Mouse (Mus musculus) monocyte, adult 5-6 weeks (primary cell): ENCODE data around the gene Scfd2. TPM values are rescaled to one million over a fixed set of nuclear protein-coding genes. Genes with fewer than 3 reads are reported as not detected.

Experiments
- ATAC-seq: fragments of 153-309, 156-312 bp; replicated peaks from 2 replicates; pipeline ENCODE4 v1.8.0; 2017; ENCODE audit warnings: mild to moderate bottlenecking; ENCODE audit not compliant: low TSS enrichment, insufficient number of reproducible peaks, severe bottlenecking, poor library complexity, low FRiP score
- total RNA-seq: library from RNA; stranded (forward); fragments of 200-1000, 200-491, 200-594 nt; gene quantifications from 3 replicates; pipeline ENCODE4 v1.2.3, GENCODE M21; 2017

Scfd2 gene
- total RNA-seq, 1 experiment from 2014 or later, result 15.9 TPM

DNA sequence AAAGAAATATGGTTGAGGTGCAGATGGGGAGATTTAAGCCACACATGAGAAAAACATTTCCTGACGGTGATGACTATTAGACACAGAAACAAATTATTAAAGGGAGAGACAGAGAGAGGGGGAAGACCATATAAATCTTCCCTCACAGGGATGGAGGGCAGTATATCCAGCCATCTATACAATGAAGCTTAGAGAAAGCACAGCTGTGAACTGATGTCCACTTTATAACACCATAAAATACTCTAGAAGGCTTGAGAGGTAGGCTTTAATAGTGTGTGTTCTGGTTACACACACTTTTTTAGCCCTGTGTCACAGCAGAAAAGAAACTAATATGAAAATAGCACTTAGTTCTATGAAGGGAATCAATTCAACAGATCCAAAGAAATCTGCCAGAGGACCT is 61.9 kb downstream of the Scfd2 start:
- ATAC-seq, result no peak

DNA sequence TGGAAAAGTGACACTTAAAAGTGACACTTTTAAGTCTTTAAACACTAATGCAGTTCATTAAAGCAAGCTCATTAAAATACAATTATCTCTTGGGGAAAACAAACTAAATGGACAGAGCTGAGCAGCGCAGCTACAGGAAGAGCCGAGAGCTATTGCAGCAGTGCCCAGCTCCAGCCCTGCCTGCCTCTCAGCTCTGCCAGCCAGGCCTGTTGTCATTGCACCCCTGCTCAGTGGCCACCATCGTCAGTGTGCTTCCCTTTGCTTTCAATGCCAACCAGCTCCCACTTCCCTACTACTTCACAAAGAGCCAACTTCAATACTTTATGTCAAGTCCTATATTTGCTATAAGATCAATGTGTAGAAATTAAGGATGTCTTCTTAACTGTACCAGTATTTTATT is 63.8 kb downstream of the Scfd2 start:
- ATAC-seq, result no peak

DNA sequence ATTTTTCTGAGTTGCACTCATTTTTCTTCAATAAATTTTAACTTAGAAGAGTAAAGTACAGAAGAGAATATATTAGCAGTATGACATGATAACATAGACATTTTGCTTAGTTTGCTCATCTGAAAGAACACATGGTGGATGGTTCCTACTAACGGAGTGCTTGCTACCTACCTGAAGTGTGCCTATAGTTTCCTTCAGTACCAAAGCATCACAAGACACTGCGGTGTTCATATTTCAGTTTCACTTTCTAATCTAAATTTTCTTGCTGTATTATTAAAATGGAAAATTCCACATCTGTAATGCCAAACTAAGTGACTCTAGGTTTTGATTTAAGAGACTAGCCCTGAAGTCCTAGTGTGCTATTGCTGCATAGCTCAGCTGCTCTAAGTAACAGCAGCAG is 74.8 kb downstream of the Scfd2 start:
- ATAC-seq, result no peak

DNA sequence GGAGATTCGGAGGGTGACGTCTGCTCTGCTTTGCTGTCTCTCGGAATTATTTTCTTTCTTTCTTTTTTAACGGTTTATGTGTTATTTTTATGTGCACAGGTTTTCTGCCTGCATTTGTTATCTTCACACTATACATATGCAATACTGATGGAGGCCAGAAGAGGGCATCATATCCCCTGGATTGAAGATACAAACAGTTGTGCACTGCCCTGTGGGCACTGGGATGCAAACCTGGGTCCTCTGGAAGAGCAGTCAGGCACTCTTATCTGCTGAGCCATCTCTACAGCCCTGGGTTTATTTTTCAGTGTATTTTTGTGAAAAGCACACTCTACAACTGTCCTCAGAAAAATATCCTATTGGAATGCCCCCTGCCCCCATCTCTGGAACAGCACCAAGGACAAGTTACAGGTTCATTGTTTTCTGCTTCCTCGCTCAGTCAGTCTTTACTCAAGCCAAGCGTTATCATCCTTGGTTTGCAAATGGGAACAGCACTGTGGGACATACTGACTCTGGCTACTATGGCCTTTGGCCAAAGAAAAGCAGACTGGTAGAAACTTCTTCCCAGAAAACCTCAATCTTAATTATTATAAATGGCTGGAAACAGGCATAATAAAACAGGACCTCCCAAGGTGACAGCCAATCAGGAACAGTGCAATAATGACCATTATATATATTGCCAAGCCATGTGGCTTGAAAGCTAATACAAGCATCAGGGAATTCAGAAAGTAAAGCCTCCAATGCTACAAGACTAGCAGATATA is 75.9 kb downstream of the Scfd2 start:
- ATAC-seq, result no peak

DNA sequence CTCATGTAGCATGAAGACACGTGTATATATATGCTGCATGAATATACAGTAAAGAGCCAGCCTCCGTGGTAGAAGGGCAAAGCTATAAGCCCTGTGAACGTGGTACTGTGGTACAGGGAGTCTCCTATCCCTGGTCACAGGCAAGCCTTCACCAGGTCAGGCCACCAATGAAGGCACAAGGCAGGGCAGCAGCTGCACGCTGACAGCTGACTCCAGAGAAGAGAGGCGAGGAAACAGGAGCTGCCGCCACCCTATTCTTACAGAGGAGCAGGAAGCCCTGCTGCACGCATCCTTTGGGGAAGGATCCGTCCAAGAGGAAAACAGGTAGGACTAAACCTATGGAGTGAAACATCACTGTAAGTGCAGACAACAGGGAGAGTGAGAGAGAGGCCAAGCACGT is 76.5 kb downstream of the Scfd2 start:
- ATAC-seq, result no peak

DNA sequence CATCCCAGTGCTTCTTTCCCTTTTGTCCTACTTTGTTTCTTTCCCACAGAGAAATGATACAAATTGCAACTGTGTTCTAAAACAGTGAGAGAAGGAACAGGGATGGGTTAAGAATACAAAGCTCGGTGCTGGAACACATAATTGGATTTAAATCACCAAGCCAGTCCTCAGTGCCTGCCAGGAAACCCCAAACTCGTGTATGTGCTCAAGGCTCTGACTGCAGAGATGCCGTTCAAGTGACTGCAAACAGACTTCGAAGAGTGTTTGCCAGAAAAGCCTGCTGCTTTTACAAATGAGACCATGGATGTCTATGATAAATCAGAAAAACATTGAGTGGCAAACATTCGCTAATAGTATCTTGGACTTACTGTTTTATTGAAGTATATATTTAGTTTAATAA is 80.6 kb downstream of the Scfd2 start:
- no peak for ATAC-seq

DNA sequence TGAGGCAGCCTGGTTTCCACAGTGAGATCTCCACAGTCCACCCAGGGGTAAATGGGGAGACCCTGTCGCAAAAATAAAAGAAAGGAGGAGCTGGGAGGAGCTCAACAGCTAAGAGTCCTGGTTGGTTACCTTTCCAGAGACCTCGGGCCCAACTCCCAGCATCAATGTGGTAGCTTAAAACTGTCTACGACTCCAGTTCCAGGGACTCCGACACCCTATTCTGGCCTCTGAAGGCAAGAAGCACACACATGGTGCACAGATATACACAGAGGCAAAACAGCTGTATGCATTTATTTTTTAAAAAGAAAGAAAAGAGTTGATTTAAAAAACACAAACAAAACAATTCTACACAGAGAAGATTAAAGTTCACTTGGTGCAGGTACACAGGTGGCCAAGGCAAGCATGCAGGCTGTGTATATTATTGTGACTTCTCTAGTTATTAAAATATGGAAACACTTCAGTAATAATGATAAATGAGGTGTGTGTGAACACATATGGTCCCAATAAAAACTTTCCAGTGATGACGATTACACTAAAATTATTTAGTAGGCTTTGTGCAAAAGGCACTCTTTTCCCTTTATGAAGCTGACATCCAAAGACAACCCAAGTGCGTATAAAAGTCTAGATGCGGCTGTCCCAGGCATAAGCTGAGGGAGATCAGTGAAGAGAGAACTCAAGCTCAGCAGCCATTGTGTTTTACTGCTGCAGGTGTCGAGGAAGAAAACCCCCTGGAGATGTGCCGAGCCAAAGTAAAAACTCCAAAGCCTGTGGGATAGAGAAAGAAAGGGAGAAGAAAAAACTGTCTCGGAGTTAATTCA is 83.8 kb downstream of the Scfd2 start:
- ATAC-seq, result no peak

DNA sequence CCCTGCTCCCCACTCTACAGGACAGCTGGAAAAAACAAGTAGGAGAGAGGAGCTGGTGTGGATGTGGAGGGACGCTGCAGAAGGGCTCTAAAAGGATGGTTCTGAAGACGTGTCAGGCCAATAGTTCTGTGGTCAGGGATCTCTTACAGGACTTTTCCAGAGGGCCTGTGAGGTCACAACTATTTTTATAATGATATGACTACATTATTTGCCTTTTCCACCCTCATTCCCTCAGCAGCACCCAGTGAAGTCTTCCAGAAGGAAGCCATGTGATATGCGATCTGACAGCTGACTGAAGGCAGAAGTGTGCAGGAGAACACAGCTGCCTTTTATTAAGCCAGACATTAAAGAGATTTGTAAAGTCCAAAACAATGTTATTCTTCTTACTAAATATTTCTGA is 85.7 kb downstream of the Scfd2 start:
- ATAC-seq, result no peak

DNA sequence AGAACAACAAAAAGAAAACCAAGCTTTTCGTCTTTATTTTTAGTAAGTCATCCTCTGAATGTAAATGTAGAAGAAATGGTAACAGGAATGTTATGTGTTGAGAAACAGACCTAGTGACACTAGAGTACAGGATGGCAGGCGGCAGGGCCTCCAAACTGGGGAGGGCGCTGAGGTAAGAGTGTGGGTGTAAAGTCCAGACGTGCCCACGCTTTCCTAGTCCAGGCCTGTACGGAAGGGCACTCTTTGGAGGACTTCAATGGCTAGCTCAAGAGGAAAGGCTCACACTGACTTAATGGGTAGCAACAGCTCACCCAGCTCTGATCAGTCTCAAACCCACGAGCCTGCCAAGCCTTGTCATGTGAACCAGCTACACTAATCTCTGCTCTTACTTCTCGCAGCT is 93.2 kb downstream of the Scfd2 start:
- ATAC-seq, result no peak

DNA sequence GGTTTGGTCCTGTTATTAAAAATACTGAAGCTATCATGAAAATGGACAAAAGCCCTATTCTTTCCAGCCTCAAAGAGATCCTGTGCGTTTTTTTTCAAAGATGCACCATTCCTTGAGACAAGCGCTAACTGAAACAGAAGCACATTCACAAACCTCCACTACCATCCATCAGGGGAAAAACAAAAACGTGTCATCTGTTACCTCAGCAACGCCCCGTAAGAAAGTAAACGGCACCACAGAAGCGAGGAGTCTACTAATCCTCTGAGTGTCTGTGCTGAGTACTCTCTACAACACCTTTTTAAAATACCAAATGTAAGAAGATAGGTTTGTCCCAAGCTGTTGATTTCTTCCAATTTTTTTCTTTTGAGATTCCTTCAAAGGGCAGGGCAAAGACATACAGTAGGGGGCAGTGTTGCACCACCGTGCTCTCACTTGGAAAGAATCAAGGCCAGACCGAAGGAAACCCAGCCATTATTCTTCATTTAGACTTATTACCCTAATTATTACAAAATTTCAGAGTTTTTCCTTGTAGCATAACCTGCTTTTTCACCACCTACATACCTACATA is 97.9 kb downstream of the Scfd2 start:
- ATAC-seq, result no peak

DNA sequence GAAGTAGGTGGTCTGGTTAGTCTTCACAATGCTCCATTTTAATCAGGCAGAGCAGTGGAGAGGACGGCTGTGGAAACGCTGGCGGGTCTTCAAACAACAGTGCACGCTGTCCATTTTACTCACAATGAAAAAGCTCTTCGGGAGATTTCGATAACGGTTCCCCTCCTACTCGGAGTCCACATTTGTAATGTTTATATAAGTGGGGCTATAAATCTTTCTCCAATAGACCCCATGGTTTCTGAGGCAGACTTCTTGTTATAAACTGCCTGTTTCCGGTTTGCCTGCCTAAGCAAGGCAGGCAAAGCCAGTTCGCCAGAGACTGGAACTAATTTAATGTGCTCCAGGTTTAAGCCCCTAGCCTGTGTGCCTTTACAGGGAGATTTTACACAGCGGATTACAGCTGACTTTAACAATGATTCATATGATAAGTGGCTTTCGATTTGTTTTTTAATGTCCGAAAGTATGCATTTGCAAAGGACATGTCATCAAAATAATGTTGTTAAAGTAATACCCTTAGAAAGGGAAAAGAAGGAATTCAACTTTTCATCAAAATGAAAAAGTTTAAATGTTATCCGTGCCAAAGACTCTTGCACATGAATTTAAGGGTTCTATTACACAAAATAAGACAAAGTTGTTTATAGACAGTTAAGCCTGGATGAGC is 98.5 kb downstream of the Scfd2 start:
- ATAC-seq, result no peak

DNA sequence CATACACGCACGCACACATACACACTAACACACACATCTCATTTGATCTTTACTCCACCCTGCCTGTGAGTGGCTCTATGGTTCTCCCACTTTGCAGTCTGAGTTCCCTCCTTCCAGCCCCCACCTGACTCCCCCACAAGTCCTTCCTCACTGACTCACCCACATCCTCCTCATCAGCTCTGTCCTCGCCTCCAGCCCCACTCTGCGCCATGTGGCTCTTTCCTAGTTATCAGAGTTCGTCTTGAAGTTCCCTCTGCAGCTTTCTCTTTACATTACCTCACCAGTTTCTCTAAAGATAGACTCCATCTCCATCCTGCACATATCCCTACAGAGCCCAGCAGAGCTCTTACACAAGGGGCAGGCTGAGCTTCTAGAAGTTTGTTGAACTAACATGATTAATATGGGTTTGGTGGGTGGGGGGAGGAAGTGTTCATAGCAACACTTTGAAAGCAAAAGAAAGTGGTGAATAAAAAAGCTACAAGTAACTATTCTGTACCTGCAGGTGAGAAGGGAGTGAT is 110.9 kb downstream of the Scfd2 start:
- no peak for ATAC-seq

DNA sequence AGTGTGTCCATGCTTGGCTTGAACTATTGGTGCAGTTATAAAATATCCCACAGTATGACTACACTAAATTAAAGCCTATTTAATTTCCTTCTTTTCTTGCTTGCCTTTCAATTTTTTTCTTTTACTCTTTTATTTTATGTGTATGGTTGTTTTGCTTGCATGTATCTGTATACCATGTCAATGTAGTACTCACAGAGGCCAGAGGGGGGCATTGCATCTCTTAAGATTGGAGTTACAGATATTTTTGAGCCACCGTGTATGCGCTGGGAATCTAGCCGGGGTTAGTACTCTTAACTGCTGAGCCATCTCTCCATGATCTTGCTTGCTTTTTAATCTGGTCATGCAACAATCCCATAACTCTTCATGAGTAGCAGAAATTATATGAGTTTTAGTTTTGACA is 119.0 kb downstream of the Scfd2 start:
- ATAC-seq, result no peak

DNA sequence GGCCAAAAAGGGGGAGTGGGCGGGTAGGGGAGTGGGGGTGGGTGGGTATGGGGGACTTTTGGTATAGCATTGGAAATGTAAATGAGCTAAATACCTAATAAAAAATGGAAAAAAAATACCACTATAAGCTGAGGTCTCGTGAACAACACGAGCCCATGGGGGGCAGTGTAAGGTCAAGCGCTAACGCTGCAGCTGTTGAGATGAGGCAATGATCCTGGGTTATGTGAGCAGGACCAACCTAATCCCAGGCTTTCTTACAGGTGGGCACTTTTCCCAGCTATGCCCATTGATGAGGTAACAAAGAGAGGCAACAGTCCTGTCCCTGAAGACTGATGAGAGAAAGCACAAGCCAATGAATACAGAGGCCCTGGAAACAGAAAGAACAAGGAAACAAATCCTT is 126.7 kb downstream of the Scfd2 start:
- no peak for ATAC-seq

DNA sequence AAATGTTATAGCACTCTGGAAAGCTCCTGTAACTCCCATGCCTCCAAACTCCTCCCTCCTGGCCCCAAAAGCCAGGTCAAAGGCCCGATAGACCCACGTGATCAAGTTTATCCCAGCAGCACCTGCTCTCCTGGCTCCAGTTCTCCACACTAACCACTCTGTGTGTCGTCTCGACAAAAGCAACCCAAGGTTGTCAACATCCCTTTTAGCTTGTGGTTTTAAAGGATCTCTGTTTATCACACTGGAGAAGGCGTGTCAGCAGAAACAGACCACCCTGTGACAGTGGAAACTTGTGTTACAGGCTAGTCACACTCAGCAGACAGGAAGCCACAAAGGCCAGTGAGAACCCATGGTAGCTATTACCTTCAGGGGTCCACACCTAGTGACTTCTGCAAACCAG is 127.5 kb downstream of the Scfd2 start:
- ATAC-seq, result peak; percentile 73

DNA sequence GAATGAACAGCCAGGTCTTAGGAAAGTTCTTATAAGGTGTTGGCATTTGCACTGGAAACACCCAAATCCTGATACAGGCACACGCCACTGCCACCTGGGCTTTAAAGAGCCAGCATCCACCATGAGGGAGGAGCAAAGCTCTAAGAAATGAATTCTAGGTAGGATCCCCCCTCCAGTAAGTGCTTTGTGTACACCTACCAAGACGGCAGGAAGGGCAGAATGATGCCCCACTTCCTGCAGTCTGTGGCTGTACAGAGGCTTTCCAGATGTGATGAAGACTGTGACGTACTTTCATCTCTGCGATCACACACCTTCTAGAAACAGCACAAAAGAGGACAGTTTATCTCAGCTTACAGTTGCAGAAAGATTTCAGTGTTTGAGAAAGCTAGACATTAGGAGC is 128.9 kb downstream of the Scfd2 start:
- peak; percentile 55 for ATAC-seq

DNA sequence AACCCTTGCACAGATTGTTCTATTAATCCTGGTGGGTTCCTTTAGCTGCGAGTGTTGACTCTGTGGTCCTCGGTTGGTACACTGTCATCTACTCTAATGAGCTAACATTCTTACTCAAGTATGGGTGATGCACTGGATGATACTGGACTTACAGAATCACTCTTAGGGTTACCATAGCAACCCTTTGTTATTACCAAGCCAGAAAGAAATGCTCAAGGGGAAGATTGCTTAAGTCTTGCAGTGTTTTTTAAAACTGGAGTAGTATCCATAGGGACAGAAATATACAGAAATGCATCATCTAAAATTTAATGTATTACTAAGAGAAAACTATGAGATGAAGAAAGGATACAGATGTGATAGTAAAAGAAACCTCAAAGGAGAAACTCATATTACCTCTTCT is 139.8 kb downstream of the Scfd2 start:
- ATAC-seq, result no peak

DNA sequence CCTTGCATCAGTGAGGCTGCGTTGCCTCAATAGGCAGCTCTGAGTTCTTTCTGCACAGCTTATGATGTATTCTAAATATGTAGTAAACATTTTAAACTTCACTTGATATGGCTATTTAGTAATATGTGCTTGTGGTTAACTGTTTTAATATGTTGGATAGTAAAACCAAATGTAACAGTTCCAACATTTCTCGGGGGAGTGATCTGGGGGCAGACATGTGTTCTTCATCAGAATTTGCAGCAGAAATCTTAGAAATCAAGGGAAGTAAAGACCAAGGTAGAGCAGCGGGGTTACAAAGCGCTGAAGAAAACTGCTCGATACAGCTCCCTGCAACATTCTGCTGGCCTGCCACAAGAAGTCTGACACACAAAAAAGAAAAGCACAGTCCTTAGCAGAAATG is 140.2 kb downstream of the Scfd2 start:
- no peak for ATAC-seq

DNA sequence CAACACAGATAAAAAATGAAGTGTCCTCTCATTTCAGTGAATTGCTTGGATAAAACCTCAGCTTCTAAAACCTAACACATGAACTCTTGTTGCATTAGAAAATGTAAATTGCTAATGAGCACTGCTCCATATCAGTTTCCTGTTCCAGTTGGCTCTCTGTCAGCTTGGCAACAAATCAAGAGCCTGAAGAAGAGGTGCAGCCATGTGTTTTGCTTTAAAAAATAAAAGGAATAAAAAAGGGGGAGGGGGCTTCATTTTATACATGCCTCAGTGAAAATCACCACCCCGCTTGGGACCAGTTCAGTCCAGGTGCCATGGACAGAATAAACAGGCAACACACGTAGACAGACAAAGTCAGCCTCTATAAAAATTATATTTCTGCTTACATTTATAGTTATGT is 142.7 kb downstream of the Scfd2 start:
- no peak for ATAC-seq
